Mouse (Mus musculus) left cerebral cortex, postnatal 4 days (tissue): ENCODE results near the gene Ptprm. TPM values are rescaled to one million over a fixed set of nuclear protein-coding genes. Genes with fewer than 3 reads are reported as not detected.
"Not testable (repeated sequence)": the region's sequence is repeated elsewhere in the genome, so short reads cannot be mapped to it uniquely, and the experiment has no call there.

Source experiments
- DNase-seq: peaks from one replicate; pipeline ENCODE4 v3.0.0-alpha.2; 2022
- intact Hi-C: fragments of 180-260 bp; cut with DNase I; formaldehyde crosslinking; loops from one replicate; pipeline ENCODE4 v1.15.1; 2025
- total RNA-seq, 2 experiments: library from RNA; stranded (reverse); gene quantifications; 2 replicates each; pipeline ENCODE4 v1.2.3; 2021

The Ptprm gene
- total RNA-seq, 2 experiments from 2014 or later, result 39.6 to 43.9 TPM

DNA sequence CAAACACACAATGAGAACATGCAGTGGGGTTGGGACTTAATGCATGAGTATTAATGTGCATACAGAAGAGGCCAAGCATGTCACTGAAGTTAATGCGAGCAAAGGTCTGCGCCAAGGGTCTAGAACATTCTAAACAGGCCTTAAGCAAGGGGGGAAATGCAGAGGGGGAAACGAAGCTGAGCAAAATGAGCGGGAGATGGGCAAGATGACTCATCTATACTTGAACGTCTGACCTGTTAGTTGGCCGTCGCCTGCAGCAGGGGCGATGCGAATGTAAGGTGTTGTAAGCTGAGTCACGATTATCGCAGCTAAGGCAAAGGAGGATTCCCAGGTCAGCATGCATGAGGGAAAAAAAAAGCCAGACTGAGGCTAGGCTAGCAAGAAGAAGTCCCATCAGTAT lies 442.1 kb downstream of the Ptprm start:
- no peak for DNase-seq
- intact Hi-C loops, result no loop called here

DNA sequence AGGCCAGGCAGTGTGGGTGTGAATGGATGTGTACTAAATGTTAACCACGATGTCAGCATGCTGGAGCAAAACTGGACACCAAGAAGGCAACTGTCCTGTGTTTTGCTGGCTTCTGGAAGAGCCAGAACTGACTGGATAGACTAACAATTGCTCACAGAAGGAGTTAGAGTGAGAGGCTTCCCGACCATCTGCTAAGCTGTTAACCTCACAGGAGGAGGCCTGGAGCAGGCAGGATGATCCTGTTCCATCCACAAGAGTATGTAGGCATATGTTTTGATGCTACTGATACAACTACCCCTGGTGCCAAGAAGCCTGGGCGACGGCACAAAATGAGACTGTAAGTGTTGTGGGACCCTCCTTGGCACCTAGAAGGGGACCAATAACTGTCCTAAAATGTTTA lies 444.4 kb downstream of the Ptprm start:
- peak; percentile 51 for DNase-seq
- intact Hi-C loops, result no loop called here

DNA sequence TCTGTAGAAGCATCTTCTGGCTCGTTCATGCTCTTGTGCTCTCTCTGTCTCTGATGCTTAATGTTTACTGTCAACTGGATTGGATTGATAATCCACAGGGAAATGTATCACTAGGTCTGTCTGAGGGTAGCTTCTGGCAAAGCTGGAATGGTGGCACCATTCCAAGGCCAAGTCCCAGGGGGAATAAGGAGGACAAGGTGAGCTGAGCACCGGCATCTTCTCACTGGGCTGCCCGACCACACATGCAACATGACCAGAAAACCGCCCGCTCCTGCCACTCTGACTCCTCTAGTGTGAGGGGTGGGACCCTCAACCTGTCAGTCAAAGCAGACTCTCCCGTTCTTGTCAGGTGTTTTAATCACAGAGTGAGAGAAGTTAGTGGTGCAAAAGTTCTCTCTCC lies 445.3 kb downstream of the Ptprm start:
- intact Hi-C loops, result no loop called here

DNA sequence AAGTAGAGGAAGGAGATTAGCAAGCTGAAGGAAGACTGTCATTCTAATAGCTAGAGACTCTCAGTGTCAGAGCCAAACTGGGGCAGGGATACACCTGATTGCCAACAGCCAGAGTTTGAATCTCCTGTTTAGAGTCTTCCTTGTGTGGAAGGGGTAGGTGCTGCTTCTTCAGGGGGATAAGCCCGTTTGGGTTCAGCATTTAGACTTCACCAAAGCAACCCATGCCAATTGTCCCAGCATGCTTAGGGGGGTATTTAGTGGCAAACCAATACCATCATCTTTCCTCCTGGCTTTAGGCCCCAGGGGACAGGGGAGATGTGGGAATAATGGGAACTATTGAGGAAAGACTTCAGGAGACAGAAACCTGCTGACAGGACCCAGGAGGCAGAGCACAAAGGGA lies 460.1 kb downstream of the Ptprm start:
- DNase-seq, result no peak
- intact Hi-C loops, result no loop called here

More for the DNA sequence above, 445.3 kb downstream of the Ptprm start:
- peak; percentile 49 for DNase-seq

DNA sequence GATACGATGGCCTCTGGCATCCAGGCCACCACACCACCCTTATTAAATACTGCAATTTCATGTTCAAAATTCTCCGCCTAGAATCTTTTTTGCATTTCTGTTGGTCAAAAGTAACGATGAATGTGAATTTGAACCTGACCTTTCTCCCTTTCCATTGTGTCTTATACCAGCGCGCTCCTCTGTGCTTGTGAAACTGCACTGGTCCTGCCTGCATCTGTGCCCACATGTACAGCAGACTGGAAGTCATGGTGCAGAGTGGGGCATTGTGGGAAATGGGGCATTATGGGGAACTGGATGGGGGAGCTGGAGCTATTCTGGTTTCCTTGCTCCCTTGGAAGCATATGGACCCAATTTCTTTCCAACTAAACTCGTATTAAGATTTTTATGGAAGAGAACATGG lies 462.3 kb downstream of the Ptprm start:
- DNase-seq, result no peak
- intact Hi-C loops, result no loop called here

DNA sequence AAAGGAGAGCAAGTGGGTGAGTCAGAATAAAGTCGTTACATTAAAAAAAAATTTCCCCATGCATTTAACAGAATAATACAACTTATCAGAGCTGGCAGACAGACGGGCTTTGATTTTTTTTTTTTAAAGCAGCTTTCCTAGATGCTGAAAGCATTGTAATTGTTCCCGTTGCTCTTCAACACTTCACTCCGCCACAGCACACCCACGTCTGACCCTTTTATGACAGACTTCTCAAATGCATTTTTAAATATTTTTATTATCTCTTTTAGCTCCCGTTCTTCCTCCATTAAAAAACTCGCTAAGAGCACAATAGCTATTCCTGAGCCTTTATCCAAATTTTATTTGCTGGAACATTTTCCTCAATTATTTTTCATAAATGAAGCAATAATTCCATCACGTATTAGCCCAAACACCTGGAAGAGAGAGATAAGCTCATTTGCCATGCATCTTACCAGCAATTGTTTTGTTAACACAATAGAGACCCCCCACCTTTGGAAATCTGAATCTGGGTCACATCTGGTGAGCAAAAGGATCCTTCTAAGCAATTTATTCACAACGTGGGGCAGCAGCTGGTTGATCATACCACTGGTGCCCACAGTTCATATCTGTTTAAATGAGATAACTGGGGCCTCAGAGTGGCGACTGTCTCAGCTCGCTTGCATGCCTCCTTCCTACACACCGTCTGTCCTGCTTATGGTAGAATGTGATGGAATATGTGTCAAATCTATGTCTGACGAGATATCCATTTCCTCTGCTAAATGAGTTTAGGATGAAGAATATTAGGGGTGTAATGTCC lies 463.0 kb downstream of the Ptprm start:
- no peak for DNase-seq
- intact Hi-C loops, result no loop called here

DNA sequence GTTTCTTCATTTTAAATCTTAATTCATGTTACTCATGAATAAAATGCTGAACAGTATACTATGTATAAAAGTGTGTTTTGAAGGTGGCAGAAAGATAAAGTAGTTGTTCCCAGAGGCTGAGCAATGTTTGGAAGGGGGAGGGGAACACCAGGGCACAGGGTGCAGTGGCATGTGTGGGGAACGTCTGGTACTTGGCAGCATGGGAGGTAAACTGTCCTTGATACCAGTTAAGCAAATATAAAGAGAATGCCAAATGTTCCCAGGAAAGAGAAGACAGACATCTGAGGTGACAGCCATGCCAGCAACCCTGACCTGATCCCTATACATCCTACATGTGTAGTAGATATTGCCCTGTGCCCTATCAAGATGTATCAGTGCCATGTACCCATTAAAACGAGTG lies 472.0 kb downstream of the Ptprm start:
- no peak for DNase-seq
- intact Hi-C loops, result no loop called here

DNA sequence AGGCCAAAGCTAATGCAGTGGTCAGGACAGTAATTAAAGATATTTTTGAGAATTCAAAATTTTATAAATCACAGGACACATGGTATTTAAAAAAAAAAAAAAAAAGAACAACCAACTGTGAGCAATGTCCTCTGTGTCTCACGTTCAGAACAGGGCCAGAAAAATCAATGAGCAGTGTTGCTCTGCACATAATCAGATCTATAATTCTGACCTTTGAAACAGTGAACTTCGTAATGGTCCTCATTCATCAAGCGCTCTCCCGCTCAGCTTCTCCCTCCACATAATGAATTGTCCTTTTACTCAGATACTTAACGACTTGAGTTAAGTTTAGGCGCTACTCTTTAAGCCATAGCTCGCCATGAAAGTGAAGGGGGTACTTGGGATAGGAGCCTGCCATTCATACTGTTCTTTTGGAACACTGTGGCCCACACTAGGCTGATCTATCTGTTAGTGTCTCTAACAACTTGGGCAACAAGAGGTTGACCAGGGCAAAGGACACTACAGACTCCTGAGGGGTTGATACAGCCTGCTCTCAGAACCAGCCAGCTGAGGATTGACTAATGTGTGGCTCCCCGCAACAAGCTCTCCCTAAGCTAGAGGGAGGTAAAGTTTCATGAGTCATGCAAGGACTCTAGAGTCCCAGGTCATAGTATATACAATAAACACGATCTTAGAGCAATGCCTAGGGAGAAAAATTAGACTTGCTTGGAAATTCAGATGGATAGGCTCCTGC lies 473.1 kb downstream of the Ptprm start:
- DNase-seq, result no peak
- intact Hi-C loops, result no loop called here

DNA sequence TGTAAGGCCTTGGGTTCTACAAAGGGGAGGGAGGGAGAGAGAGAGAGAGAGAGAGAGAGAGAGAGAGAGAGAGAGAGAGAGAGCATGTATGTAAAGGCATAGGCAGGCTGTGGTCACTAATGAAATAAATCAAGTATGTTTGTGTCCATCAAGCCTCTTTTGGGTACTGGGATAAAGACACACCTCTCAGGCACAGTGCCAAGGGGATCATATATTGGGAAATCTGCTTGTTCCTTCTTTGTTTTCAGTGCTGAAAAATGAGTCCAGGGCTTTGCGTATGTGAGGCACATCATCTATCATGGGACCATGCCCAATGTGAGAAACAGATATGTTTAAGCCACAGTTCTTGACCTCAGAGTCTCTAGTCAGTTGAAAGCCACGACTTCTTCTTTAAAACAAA lies 475.1 kb downstream of the Ptprm start:
- intact Hi-C loops, result no loop called here
- DNase-seq, result no peak

DNA sequence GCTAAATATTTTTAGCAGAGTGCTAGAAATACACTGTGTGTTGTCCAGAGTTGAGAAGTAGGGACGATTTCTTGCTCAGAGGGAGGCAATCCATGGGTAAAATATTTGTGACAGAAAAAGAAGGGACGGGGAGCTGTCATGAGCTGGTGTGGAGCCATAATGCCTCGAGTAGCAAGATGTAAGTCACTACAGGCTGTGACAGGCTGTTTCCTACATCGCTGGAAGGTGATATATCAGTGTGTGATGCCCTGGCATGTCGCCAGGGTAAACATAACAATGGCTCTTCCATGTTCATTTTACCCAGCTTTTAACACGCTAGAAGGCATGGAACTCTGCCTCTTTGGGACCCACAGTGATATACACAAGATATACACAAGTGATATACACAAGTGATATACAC lies 476.7 kb downstream of the Ptprm start:
- intact Hi-C loops, result no loop called here
- DNase-seq, result no peak

DNA sequence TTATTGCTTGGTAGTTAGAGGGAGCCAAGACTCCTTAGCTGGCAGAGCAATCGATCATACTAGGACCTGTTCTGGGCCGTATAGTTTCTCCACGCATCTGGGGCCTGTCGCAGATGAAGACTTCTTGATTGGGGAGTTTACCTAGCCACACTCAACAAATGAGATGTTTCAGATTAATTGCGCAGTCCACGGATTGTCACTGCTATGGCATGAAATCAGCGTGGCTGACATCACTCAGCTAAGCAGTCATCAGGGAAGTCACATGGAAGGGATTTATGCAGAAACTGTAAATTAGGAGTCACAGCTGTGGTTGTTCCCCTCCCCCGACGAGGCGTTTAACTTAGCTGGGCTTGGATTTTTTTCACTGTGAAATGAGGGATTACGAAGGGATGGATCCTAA lies 479.4 kb downstream of the Ptprm start:
- intact Hi-C loops, result no loop called here

DNA sequence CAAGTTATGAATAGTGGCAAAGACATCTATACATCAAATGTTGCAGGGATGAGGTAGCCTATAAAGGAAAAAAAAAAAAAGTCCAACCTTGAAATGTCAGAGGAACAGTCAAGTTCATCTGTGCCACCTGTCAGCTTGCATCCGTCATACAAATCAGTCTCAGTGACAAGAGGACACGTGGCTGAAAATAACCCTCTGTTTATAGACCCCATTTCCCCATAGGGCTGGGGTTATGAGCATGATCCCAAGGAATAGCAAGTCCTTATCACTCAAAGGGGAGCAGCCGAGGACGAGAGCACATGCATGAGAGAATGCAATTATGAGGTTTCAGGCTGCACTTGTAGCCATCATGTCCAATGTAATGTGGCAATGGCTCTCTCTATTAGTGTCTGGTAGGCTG lies 482.9 kb downstream of the Ptprm start:
- DNase-seq, result no peak
- intact Hi-C loops, result no loop called here

More for the DNA sequence above, 479.4 kb downstream of the Ptprm start:
- no peak for DNase-seq

DNA sequence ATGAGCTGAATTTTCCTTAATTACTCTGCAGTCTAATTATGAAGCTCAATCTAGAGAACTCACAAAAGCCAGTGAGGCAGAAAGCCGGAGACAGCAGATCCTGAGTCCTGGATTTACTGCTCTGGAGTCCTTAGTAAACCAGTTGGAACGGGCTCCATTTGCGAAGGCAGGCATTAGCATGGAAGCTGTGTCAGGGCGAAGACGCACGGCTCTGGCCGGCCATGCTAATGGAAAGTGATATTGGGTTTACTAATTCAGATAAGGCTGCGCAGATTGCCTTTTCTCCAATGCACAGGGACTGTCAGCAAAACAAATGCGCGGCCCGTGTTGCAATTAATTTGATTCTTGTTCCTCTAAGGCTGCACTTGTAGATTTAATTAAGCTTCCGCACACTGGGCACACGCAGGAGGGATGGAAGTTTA lies 484.7 kb downstream of the Ptprm start:
- intact Hi-C loops, result no loop called here
- DNase-seq, result no peak

DNA sequence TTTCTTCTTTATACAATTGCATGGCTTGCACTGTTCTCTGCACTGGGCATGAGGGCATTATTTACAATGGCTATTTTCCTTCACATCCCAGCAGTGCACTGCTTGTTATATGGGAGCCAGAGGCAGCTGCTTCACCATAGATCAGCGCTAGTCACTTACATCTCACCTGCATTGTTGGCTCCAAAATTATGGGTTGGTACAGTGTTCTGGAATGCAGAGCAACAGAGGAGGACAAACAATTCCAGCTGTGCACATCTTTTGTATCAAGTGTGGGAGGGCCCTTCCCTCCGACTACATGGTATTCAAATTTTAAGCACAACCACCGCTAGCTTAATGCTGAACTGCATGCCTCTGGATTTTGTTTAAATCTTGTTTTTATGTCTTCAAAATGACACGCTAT lies 489.8 kb downstream of the Ptprm start:
- DNase-seq, result no peak
- intact Hi-C loops, result no loop called here

DNA sequence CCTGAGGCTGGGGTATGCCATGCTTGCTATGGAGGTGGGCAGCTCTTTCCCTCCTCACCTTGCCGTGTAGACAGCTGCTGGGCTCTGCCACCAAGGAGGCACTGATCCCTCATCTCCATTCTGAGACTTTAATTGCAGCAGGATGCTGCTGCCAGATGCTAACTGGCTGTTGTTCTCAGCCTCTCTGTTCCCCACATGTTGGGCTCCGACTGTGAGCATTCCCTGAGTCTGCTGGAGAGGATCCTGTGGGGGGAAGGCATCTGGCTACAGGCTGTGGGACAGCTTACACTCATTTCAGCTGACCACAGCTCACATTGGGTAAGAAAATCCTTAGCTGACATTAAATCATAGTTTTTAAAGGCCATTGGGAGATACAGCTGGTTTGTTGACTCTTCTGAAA lies 492.7 kb downstream of the Ptprm start:
- intact Hi-C loops, result no loop called here
- no peak for DNase-seq

DNA sequence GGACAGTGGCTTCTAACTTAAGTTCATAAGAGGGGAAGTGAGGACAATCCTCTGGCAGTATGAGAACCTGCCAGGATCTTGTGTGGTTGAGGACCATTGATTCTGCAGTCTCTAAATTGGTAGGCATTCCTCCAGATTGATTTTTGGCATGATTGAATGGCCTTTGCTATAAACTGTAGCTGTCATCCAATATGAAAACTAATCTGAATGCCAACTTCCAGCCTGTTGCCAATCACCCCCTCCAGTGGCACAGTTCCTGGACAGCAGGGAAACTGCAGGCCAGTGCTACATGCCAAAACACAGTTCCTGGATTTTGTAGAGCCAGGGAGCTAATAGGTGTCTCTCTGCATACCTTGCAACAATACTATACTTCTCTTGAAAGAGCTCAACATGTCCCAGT lies 495.5 kb downstream of the Ptprm start:
- peak; percentile 16 for DNase-seq
- intact Hi-C loops, result no loop called here

DNA sequence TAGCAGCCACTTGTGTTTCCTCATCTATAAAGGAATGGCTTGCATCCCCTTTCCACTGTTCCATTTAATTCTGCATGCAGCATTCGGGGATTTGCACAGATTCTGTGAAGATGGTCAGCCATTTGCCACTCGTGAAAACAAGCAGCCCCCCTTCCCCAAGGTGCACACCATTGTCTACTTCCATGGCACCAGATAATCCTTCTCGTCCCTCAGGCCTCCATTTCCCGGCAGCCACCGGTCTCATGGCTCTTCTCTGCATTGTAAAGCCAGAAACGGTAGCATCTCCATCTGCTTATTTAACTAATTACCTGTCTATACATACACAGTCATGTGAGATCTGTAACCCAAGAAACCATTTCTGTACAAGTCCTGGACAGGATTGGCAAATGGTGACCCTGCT lies 501.8 kb downstream of the Ptprm start:
- intact Hi-C loops, result no loop called here
- DNase-seq, result no peak

DNA sequence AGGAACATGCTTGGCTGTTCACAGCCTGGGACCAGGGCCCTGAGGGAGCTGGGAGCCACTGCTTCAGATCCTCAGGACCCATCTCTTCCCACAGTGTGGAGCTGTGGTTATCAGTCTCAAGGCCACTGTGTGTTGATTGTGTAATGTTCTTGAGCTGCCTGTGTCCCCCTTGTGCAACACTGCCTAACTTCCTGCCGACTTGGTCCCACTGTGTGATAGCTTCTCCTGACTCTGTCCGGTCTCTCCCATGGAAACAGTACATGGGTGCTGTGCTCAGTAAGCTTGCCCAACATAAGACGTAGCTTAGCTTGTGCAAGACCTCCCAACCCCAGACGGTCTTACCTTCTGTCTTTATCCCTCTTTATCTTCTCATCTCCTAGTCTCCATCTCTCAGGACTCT lies 507.2 kb downstream of the Ptprm start:
- DNase-seq, intact Hi-C loops: not testable (repeated sequence)

DNA sequence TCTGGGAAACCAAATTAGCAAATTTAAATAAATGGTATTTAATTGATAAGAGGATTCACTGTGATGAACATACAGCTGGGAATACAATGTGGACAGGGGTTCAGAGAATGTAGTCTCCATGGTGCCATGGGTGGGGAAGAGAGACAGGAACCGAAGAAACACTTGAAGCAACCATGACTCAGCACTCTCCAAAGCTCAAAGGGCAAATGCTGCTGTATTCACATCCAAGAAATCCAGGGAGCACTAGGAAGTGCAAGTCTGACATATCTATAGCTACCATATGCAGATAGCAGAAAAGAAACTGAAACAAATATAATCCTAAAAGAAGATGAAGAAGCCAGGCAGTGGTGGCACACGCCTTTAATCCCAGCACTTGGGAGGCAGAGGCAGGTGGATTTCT lies 531.9 kb downstream of the Ptprm start:
- intact Hi-C loops, result no loop called here
- DNase-seq, result no peak

DNA sequence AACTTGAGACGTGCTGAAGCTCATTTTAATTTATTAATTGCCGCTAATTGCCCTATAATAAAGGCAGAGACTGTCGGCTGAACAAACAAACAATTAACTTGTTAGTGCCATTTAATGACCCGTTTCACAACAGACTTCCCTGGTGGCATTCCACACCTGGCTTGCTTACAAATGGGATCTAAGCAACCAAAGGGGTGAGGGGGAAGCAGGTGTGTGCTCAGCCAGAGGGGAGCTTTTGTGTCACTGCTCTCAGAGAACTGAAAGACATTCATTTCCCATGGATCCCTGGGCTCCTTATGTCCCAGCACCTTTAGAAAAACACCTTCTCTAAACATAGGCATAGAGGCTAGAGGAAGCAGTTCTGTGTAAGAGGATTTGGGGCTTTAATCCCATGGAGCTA lies 536.9 kb downstream of the Ptprm start:
- no peak for DNase-seq
- intact Hi-C loops, result no loop called here

DNA sequence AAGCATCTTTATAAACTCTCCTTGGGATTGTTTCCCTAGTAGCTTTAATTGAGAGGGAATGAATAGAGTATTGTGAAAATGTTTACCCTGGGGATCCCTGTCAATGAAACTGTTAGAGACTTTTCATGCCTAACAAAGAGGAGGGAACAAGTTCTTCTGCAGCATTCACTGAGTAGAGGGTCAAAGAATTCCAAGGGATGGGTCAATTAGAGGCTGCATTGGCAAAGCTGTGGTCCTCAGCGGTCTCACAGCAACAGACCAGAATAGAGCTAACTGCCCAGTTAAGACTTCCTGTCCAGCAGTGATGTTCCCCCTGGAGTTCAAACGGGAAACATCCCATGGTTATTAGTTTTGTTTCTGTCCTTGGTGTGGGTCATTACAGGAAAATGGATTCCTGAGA lies 538.3 kb downstream of the Ptprm start:
- intact Hi-C loops, result no loop called here
- no peak for DNase-seq

DNA sequence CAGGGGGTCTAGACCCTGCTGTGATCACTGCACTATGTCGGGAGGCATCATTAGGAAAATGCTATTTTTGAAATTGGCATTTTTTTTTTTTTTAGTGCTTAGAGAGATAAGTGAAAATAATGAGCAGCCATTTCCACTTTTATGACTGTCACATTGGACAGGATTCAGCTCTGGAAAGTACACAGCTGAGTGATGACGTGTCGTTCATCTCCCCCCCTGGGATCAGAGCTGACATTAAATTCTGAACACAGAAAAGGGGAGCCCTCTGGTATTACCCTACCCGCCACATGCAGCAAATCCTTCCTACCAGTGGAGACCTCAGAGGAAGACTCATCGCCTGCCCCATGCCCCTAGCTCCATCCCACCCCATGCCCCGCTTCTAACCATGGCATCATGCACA lies 540.5 kb downstream of the Ptprm start:
- intact Hi-C loops, result no loop called here
- DNase-seq, result no peak
